Mouse (Mus musculus): ENCODE results near the gene Zzef1. TPM values are rescaled to one million over a fixed set of nuclear protein-coding genes. Genes with fewer than 3 reads are reported as not detected.

The Zzef1 gene
- polyA plus RNA-seq, 1 experiment from 2014 or later: 3.5 TPM

GRCm38 (mm10) chr11:72947840-72948239, 151.8 kb downstream of the Zzef1 start:
- Histone ChIP-seq H3K27ac (ENCODE audit: low read depth) (no peak overlapping the region), H3K4me3 (ENCODE audit: low read depth, low read length) (no peak overlapping the region), H3K4me1 (ENCODE audit: insufficient read depth) (peaks cover 35% of the 10 kb centered on the region), H3K4me2 (ENCODE audit: low read depth, low read length) (no peak overlapping the region), H3K36me3 (replicated peaks; ENCODE audit: insufficient read depth, low read length) (no peaks in the 10 kb centered on the region), H3K27me3 (ENCODE audit: insufficient read depth, low read length) (no peaks in the 10 kb centered on the region), H3K9me3 (ENCODE audit: low read length) (no peaks in the 10 kb centered on the region), H3K9ac (replicated peaks) (no peak overlapping the region)
- DNase-seq (no peak), ATAC-seq (no peak)
- TF ChIP-seq EP300 (IDR thresholded peaks at IDR 0.05; ENCODE audit: low read depth): no peak
- TF ChIP-seq CTCF (IDR thresholded peaks at IDR 0.05; ENCODE audit: low read depth): no peak
- 72% methylated on average over 11 of the region's 11 CpGs for WGBS (ENCODE audit: insufficient replicate concordance)

GRCm38 (mm10) chr11:72948254-72948653, 152.2 kb downstream of the Zzef1 start:
- ATAC-seq (no peak), DNase-seq (no peak)
- H3K9me3 ChIP-seq (ENCODE audit: low read length): no peaks in the 10 kb centered on the region
- H3K27me3 ChIP-seq (ENCODE audit: insufficient read depth, low read length): no peaks in the 10 kb centered on the region
- no peak overlapping the region for H3K9ac ChIP-seq (replicated peaks)
- WGBS (ENCODE audit: insufficient replicate concordance): 66% methylated on average over 7 of the region's 7 CpGs
- no peak overlapping the region for H3K27ac ChIP-seq (ENCODE audit: low read depth)
- no peak for TF ChIP-seq CTCF (IDR thresholded peaks at IDR 0.05; ENCODE audit: low read depth)
- TF ChIP-seq EP300 (IDR thresholded peaks at IDR 0.05; ENCODE audit: low read depth): no peak
- no peak overlapping the region for H3K4me3 ChIP-seq (ENCODE audit: low read depth, low read length)
- no peak overlapping the region for H3K4me2 ChIP-seq (ENCODE audit: low read depth, low read length)
- H3K4me1 ChIP-seq (ENCODE audit: insufficient read depth): peaks cover 40% of the 10 kb centered on the region
- H3K36me3 ChIP-seq (replicated peaks; ENCODE audit: insufficient read depth, low read length): no peaks in the 10 kb centered on the region

GRCm38 (mm10) chr11:72951137-72952000, 155.3 kb downstream of the Zzef1 start:
- Histone ChIP-seq H3K27ac (ENCODE audit: low read depth) (no peak overlapping the region), H3K9me3 (ENCODE audit: low read length) (no peaks in the 10 kb centered on the region), H3K4me1 (ENCODE audit: insufficient read depth) (peaks cover 43% of the 10 kb centered on the region), H3K27me3 (ENCODE audit: insufficient read depth, low read length) (no peaks in the 10 kb centered on the region), H3K36me3 (replicated peaks; ENCODE audit: insufficient read depth, low read length) (no peaks in the 10 kb centered on the region), H3K4me2 (ENCODE audit: low read depth, low read length) (no peak overlapping the region), H3K9ac (replicated peaks) (no peak overlapping the region), H3K4me3 (ENCODE audit: low read depth, low read length) (no peak overlapping the region)
- no peak for ATAC-seq
- TF ChIP-seq CTCF (IDR thresholded peaks at IDR 0.05; ENCODE audit: low read depth) (no peak), EP300 (IDR thresholded peaks at IDR 0.05; ENCODE audit: low read depth) (no peak)
- DNase-seq: no peak
- WGBS (ENCODE audit: insufficient replicate concordance): 52% methylated on average over 22 of the region's 22 CpGs

GRCm38 (mm10) chr11:72952226-72952625, 156.2 kb downstream of the Zzef1 start:
- ATAC-seq: no peak
- H3K36me3 ChIP-seq (replicated peaks; ENCODE audit: insufficient read depth, low read length): no peaks in the 10 kb centered on the region
- no peak overlapping the region for H3K9ac ChIP-seq (replicated peaks)
- no peaks in the 10 kb centered on the region for H3K27me3 ChIP-seq (ENCODE audit: insufficient read depth, low read length)
- no peak for DNase-seq
- peaks cover 40% of the 10 kb centered on the region for H3K4me1 ChIP-seq (ENCODE audit: insufficient read depth)
- no peak overlapping the region; the same call in 1 of the 2 replicates for H3K27ac ChIP-seq (ENCODE audit: low read depth)
- 46% methylated on average over 3 of the region's 3 CpGs for WGBS (ENCODE audit: insufficient replicate concordance)
- no peak overlapping the region for H3K4me3 ChIP-seq (ENCODE audit: low read depth, low read length)
- no peak overlapping the region for H3K4me2 ChIP-seq (ENCODE audit: low read depth, low read length)
- H3K9me3 ChIP-seq (ENCODE audit: low read length): no peaks in the 10 kb centered on the region
- no peak for TF ChIP-seq CTCF (IDR thresholded peaks at IDR 0.05; ENCODE audit: low read depth)
- TF ChIP-seq EP300 (IDR thresholded peaks at IDR 0.05; ENCODE audit: low read depth): no peak

GRCm38 (mm10) chr11:72952697-72953096, 156.7 kb downstream of the Zzef1 start:
- Histone ChIP-seq H3K4me3 (ENCODE audit: low read depth, low read length) (no peak overlapping the region), H3K9me3 (ENCODE audit: low read length) (no peaks in the 10 kb centered on the region), H3K36me3 (replicated peaks; ENCODE audit: insufficient read depth, low read length) (no peaks in the 10 kb centered on the region), H3K27ac (ENCODE audit: low read depth) (peak overlapping the region; percentile 16; the same call in 1 of the 2 replicates), H3K9ac (replicated peaks) (no peak overlapping the region), H3K4me2 (ENCODE audit: low read depth, low read length) (no peak overlapping the region), H3K4me1 (ENCODE audit: insufficient read depth) (peaks cover 43% of the 10 kb centered on the region), H3K27me3 (ENCODE audit: insufficient read depth, low read length) (no peaks in the 10 kb centered on the region)
- DNase-seq (no peak), ATAC-seq (0 out of 2 replicates have a peak, but pooled peaks have one; percentile 26)
- TF ChIP-seq EP300 (IDR thresholded peaks at IDR 0.05; ENCODE audit: low read depth) (no peak), CTCF (IDR thresholded peaks at IDR 0.05; ENCODE audit: low read depth) (no peak)
- 81% methylated on average over 6 of the region's 6 CpGs for WGBS (ENCODE audit: insufficient replicate concordance)

- H3K36me3 ChIP-seq (replicated peaks; ENCODE audit: insufficient read depth, low read length): no peaks in the 10 kb centered on the region
- ATAC-seq: peak; percentile 14; the same call in 1 of the 2 replicates
Observed at GRCm38 (mm10) chr11:72953116-72953439, 157.1 kb downstream of the Zzef1 start.

More at GRCm38 (mm10) chr11:72953116-72953439, 157.1 kb downstream of the Zzef1 start:
- H3K4me1 ChIP-seq (ENCODE audit: insufficient read depth): peaks cover 44% of the 10 kb centered on the region
- no peak for TF ChIP-seq CTCF (IDR thresholded peaks at IDR 0.05; ENCODE audit: low read depth)
- peak; percentile 24 for DNase-seq
- peak overlapping the region; percentile 51; the same call in 1 of the 2 replicates for H3K27ac ChIP-seq (ENCODE audit: low read depth)
- H3K4me3 ChIP-seq (ENCODE audit: low read depth, low read length): no peak overlapping the region
- WGBS (ENCODE audit: insufficient replicate concordance): 75% methylated on average over 1 of the region's 1 CpGs
- no peaks in the 10 kb centered on the region for H3K9me3 ChIP-seq (ENCODE audit: low read length)
- H3K4me2 ChIP-seq (ENCODE audit: low read depth, low read length): no peak overlapping the region
- H3K27me3 ChIP-seq (ENCODE audit: insufficient read depth, low read length): no peaks in the 10 kb centered on the region
- no peak overlapping the region; the same call in 1 of the 2 replicates for H3K9ac ChIP-seq (replicated peaks)
